Mouse (Mus musculus): ENCODE measurements around the gene Urb2.

DNA sequence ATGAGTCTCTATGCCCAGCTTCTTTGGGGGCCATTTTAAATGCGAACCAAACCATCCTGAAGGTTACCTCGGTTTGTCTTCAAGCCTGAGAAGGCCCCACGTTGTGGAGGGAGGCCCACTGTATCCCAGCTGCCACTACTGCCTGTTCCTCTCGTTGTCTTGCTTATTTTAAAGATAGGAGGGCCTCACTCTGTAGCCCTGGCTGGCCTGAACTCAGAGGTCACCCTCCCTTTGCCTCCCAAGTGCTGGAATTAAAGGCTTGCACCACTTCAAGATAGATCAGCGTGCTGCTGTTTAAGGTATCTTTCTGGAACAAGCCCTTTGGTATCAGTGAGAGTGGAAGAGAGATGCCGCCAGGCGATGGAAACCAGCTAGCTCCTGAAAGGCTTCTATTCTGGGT lies 32.2 kb upstream of the Urb2 start:
- TF ChIP-seq POLR2A (IDR thresholded peaks at IDR 0.05; ENCODE audit: low read depth, low read length) (no peak), CTCF (conservative IDR thresholded peaks at IDR 0.05; ENCODE audit: insufficient read depth, insufficient read length, low read depth, low read length) (no peak)
